Mouse (Mus musculus) heart, postnatal 4 days (tissue): ENCODE data around the gene Rab3d. TPM values are rescaled to one million over a fixed set of nuclear protein-coding genes. Genes with fewer than 3 reads are reported as not detected.
"Not testable (repeated sequence)": the region's sequence is repeated elsewhere in the genome, so short reads cannot be mapped to it uniquely, and the experiment has no call there.

Experiments
- DNase-seq: peaks from one replicate; pipeline ENCODE4 v3.0.0; 2021
- total RNA-seq, 2 experiments: library from RNA; stranded (reverse); gene quantifications; 2 replicates each; pipeline ENCODE4 v1.2.3; 2021

The Rab3d gene
- total RNA-seq, 2 experiments from 2014 or later: 8.9 to 10.3 TPM

- DNase-seq: no peak
These were observed 14.0 kb downstream of the Rab3d start for GRCm38 (mm10) chr9:21904031-21904430.

GRCm38 (mm10) chr9:21901223-21901820 lies 16.7 kb downstream of the Rab3d start:
- DNase-seq: peak; percentile 71

- DNase-seq: no peak
These were observed 28.8 kb downstream of the Rab3d start for GRCm38 (mm10) chr9:21889229-21889628.

GRCm38 (mm10) chr9:21876601-21877000 lies 41.4 kb downstream of the Rab3d start:
- no peak for DNase-seq

- DNase-seq: peak; percentile 23
These were observed 45.8 kb downstream of the Rab3d start for GRCm38 (mm10) chr9:21872204-21872603.

- DNase-seq: peak; percentile 72
These were observed 47.0 kb downstream of the Rab3d start for GRCm38 (mm10) chr9:21870879-21871524.

GRCm38 (mm10) chr9:21869290-21869689 lies 48.7 kb downstream of the Rab3d start:
- DNase-seq: peak; percentile 80

- DNase-seq: no peak
These were observed 50.3 kb downstream of the Rab3d start for GRCm38 (mm10) chr9:21867726-21868125.

GRCm38 (mm10) chr9:21866641-21867040 lies 51.4 kb downstream of the Rab3d start:
- DNase-seq: peak; percentile 30

GRCm38 (mm10) chr9:21865673-21866398 lies 52.2 kb downstream of the Rab3d start:
- no peak for DNase-seq

GRCm38 (mm10) chr9:21862181-21862580 lies 55.8 kb downstream of the Rab3d start:
- no peak for DNase-seq

- DNase-seq: not testable (repeated sequence)
These were observed 57.6 kb downstream of the Rab3d start for GRCm38 (mm10) chr9:21860349-21860748.

GRCm38 (mm10) chr9:21859606-21860005 lies 58.4 kb downstream of the Rab3d start:
- no peak for DNase-seq

GRCm38 (mm10) chr9:21858084-21858483 lies 59.9 kb downstream of the Rab3d start:
- peak; percentile 70 for DNase-seq

GRCm38 (mm10) chr9:21857501-21857900 lies 60.5 kb downstream of the Rab3d start:
- DNase-seq: no peak

Other genes with a start within 250 kb of the Rab3d start
- gene Ldlr, start 194.7 kb downstream of the Rab3d start, total RNA-seq: 10 to 100 TPM; 39.9 to 43.5 TPM
- 10 to 100 TPM; 37.2 to 38.4 TPM for gene Spc24, start 157.9 kb downstream of the Rab3d start, total RNA-seq
- gene Kank2, start 119.4 kb downstream of the Rab3d start, total RNA-seq: 10 to 100 TPM; 50.7 to 53.7 TPM
- not detected for gene Angptl8, start 82.7 kb downstream of the Rab3d start, total RNA-seq
- gene Dock6, start 65.6 kb downstream of the Rab3d start, total RNA-seq: 10 to 100 TPM; 61.4 to 70.0 TPM
- gene Ccdc159, start 9.3 kb upstream of the Rab3d start, total RNA-seq: 1 to 10 TPM in 1 of 2 experiments, under 1 TPM in 1; 0.83 to 1.2 TPM
- 10 to 100 TPM; 20.1 to 21.3 TPM for gene Tmem205, start 9.4 kb upstream of the Rab3d start, total RNA-seq
- 1 to 10 TPM; 3.0 to 3.1 TPM for gene Plppr2, start 18.8 kb upstream of the Rab3d start, total RNA-seq
- 1 to 10 TPM; 8.8 to 9.0 TPM for gene Swsap1, start 37.6 kb upstream of the Rab3d start, total RNA-seq
- 1 to 10 TPM; 1.7 to 2.1 TPM for gene Epor, start 45.3 kb upstream of the Rab3d start, total RNA-seq
- gene Rgl3, start 71.3 kb upstream of the Rab3d start, total RNA-seq: under 1 TPM; 0.71 to 0.97 TPM
- not detected for gene Ccdc151, start 84.4 kb upstream of the Rab3d start, total RNA-seq
- gene Prkcsh, start 84.6 kb upstream of the Rab3d start, total RNA-seq: 10 to 100 TPM; 69.8 to 73.7 TPM
- under 1 TPM; 0.47 to 0.52 TPM for gene Elavl3, start 133.8 kb upstream of the Rab3d start, total RNA-seq
- gene Gm49318, start 153.1 kb upstream of the Rab3d start, total RNA-seq: under 1 TPM in 1 of 2 experiments, not detected in 1; 0.92 TPM
- 1 to 10 TPM; 8.4 to 9.0 TPM for gene Zfp653, start 153.2 kb upstream of the Rab3d start, total RNA-seq
- gene Ecsit, start 167.2 kb upstream of the Rab3d start, total RNA-seq: 10 to 100 TPM; 69.4 to 69.6 TPM
- 10 to 100 TPM; 38.1 to 39.3 TPM for gene Cnn1, start 181.0 kb upstream of the Rab3d start, total RNA-seq
- gene Elof1, start 199.0 kb upstream of the Rab3d start, total RNA-seq: 10 to 100 TPM; 60.1 to 63.4 TPM
- 1 to 10 TPM in 1 of 2 experiments, under 1 TPM in 1; 0.71 to 1.6 TPM for gene Acp5, start 217.5 kb upstream of the Rab3d start, total RNA-seq
- 10 to 100 TPM; 31.0 to 31.9 TPM for gene Pigyl, start 238.7 kb upstream of the Rab3d start, total RNA-seq